Comparison of ENCODE assay signal across 15 mouse cellular contexts in genomic region chr6:48410551-48410950, GRCm38 (mm10). TPM values are rescaled to one million over a fixed set of nuclear protein-coding genes. Genes with fewer than 3 reads are reported as not detected.
DNase-seq lines count a peak whose midpoint lies in the region; ATAC-seq and TF ChIP-seq lines count a peak whose summit lies in the region.
"Had no signal": no experiment of that assay in that cellular context is flagged by ENCODE, and none has a peak within 500 bp of the region (broad histone marks: within the 10 kb centered on the region; RNA-seq: fewer than 3 reads in every experiment).

No protein-coding gene starts in this region.

- no peak for TF ChIP-seq POLR2A in small intestine, adult 2 months (IDR thresholded peaks at IDR 0.05; ENCODE audit: low read depth, low read length)

- peaks cover 97% of the 10 kb centered on the region for H3K36me3 ChIP-seq in kidney, embryonic 14.5 days (ENCODE audit: control insufficient read depth, insufficient read depth, low read length)
- peaks cover 9% of the 10 kb centered on the region for H3K36me3 ChIP-seq in small intestine, adult 2 months (ENCODE audit: control insufficient read depth, insufficient read depth, low read length)

- H3K4me2 ChIP-seq in kidney, embryonic 14.5 days (replicated peaks; ENCODE audit: low read depth, low read length): no peak overlapping the region
- H3K4me2 ChIP-seq: liver, embryonic 13.5 days had no signal

- H3K9ac ChIP-seq in kidney, embryonic 14.5 days (ENCODE audit: low read depth, low read length): no peak overlapping the region
- H3K9ac ChIP-seq: liver, embryonic 13.5 days had no signal

- H3K4me3 ChIP-seq in kidney, embryonic 14.5 days (ENCODE audit: low read length): no peak overlapping the region
- H3K4me3 ChIP-seq in gastrocnemius, adult 2 months: peak overlapping the region; percentile 17; the same call in 1 of the 2 replicates
- no peak overlapping the region for H3K4me3 ChIP-seq in small intestine, adult 2 months (ENCODE audit: low read depth, low read length)
- H3K4me3 ChIP-seq: layer of hippocampus, adult 2 months; liver, embryonic 13.5 days had no signal

- peak; percentile 9 for DNase-seq in cerebellum, adult 9-11 months
- DNase-seq in kidney, postnatal 10 days: no peak
- peak; percentile 76 for DNase-seq in gastrocnemius, adult 2 months
- DNase-seq: adrenal gland, adult 2 months; kidney, adult 9 months; liver, embryonic 13.5 days; thymus, postnatal 4 days had no signal

- no peaks in the 10 kb centered on the region for H3K27me3 ChIP-seq in kidney, embryonic 14.5 days (ENCODE audit: control insufficient read depth, insufficient read depth, low read length)
- H3K27me3 ChIP-seq in small intestine, adult 2 months (ENCODE audit: control insufficient read depth, insufficient read depth, low read length): no peaks in the 10 kb centered on the region
- H3K27me3 ChIP-seq: liver, embryonic 13.5 days had no signal

- WGBS in kidney, embryonic 14.5 days: 50% methylated on average over 3 of the region's 3 CpGs
- 81% methylated on average over 3 of the region's 3 CpGs for WGBS in small intestine, adult 2 months

- ATAC-seq in cerebellum, adult (ENCODE audit: insufficient number of reproducible peaks, low FRiP score, low TSS enrichment): no peak
- ATAC-seq in kidney, embryonic 14.5 days (ENCODE audit: low FRiP score, low TSS enrichment): peak; percentile 20; the same call in 1 of the 2 replicates
- ATAC-seq in frontal cortex, adult (ENCODE audit: low TSS enrichment): no peak
- ATAC-seq in granulocyte monocyte progenitor cell, adult 5-6 weeks (replicated peaks; ENCODE audit: poor library complexity, severe bottlenecking): no peak

- TF ChIP-seq CTCF in gastrocnemius, adult 2 months (IDR thresholded peaks at IDR 0.05): no peak
- no peak for TF ChIP-seq CTCF in small intestine, adult 2 months (IDR thresholded peaks at IDR 0.05; ENCODE audit: extremely low read depth, insufficient read length, insufficient replicate concordance, low read depth, low read length)

- no peaks in the 10 kb centered on the region for H3K9me3 ChIP-seq in kidney, embryonic 14.5 days (ENCODE audit: control insufficient read depth, low read length)
- H3K9me3 ChIP-seq: liver, embryonic 13.5 days had no signal

- H3K27ac ChIP-seq in kidney, embryonic 14.5 days (ENCODE audit: low read depth, low read length): no peak overlapping the region
- H3K27ac ChIP-seq in gastrocnemius, adult 2 months: peak overlapping the region; percentile 91
- H3K27ac ChIP-seq in small intestine, adult 2 months (ENCODE audit: insufficient read depth, low read depth, low read length): peak overlapping the region; percentile 56
- H3K27ac ChIP-seq: layer of hippocampus, adult 2 months; liver, embryonic 13.5 days had no signal

- intact Hi-C loops in gastrocnemius, adult 2 months (cut with DNase I): no loop called here

- H3K4me1 ChIP-seq in kidney, embryonic 14.5 days (ENCODE audit: control insufficient read depth, insufficient read depth, low read length): no peaks in the 10 kb centered on the region
- H3K4me1 ChIP-seq in small intestine, adult 2 months (ENCODE audit: control insufficient read depth, insufficient read depth, insufficient read length, low read length): peaks cover 27% of the 10 kb centered on the region
- H3K4me1 ChIP-seq: liver, embryonic 13.5 days had no signal

RNA-seq across cellular contexts. Expression of gene Krba1, which starts 15.2 kb away (rescaled TPM):
- polyA plus RNA-seq in kidney, embryonic 14.5 days (2014; fragmentation: Nextera tagmentation; extraction: Ambion mirVana): 16.0 and 23.4 TPM in 2 replicates
- total RNA-seq in gastrocnemius, adult 2 months (2021): 10 to 100 TPM; 18.7 to 21.0 TPM
- 4.4 and 13.5 TPM in 2 replicates for polyA plus RNA-seq in small intestine, adult 2 months (2012; rRNA removed)
- total RNA-seq in granulocyte monocyte progenitor cell, adult 5-6 weeks (2014; fragmentation: Nextera tagmentation): 2.7 and 6.7 TPM in 2 replicates
- total RNA-seq in granulocyte monocyte progenitor cell, adult 5-6 weeks (2017): 0.98 and 1.8 TPM in 2 replicates

RNA-seq across cellular contexts. Expression of gene Zfp467, which starts 35.1 kb away (rescaled TPM):
- polyA plus RNA-seq in kidney, embryonic 14.5 days (2014; fragmentation: Nextera tagmentation; extraction: Ambion mirVana): 27.8 and 31.4 TPM in 2 replicates
- total RNA-seq in gastrocnemius, adult 2 months (2021): 10 to 100 TPM; 45.4 to 52.3 TPM
- polyA plus RNA-seq in small intestine, adult 2 months (2012; rRNA removed): 12.4 and 24.7 TPM in 2 replicates
- total RNA-seq in granulocyte monocyte progenitor cell, adult 5-6 weeks (2014; fragmentation: Nextera tagmentation): 3.0 and 6.3 TPM in 2 replicates
- 0.57 and 3.1 TPM in 2 replicates for total RNA-seq in granulocyte monocyte progenitor cell, adult 5-6 weeks (2017)

RNA-seq across cellular contexts. Expression of gene Sspo, which starts 37.5 kb away (rescaled TPM):
- polyA plus RNA-seq in kidney, embryonic 14.5 days (2014; fragmentation: Nextera tagmentation; extraction: Ambion mirVana): 0.17 and 0.53 TPM in 2 replicates
- under 1 TPM; 0.50 to 0.69 TPM for total RNA-seq in gastrocnemius, adult 2 months (2021)
- polyA plus RNA-seq in small intestine, adult 2 months (2012; rRNA removed): 0.98 and 3.0 TPM in 2 replicates
- total RNA-seq in granulocyte monocyte progenitor cell, adult 5-6 weeks (2014; fragmentation: Nextera tagmentation): not detected in 2 replicates
- not detected in 2 replicates for total RNA-seq in granulocyte monocyte progenitor cell, adult 5-6 weeks (2017)
- total RNA-seq: hematopoietic stem cell, adult 5-6 weeks; neutrophil, adult 5-6 weeks had no signal

Comparison
In these comparisons a context has a peak if more than half of its experiments do, and no peak if none do; other contexts are left out.
1. RNA of gene Zfp467, which starts 35.1 kb away (total RNA-seq): 45.4 to 52.3 TPM in gastrocnemius, adult 2 months; 0.57 to 6.3 TPM in granulocyte monocyte progenitor cell, adult 5-6 weeks; every median in the first group is over 4 times any median in the second.